26 mouse cellular contexts compared by ENCODE assay signal in the genomic region with DNA sequence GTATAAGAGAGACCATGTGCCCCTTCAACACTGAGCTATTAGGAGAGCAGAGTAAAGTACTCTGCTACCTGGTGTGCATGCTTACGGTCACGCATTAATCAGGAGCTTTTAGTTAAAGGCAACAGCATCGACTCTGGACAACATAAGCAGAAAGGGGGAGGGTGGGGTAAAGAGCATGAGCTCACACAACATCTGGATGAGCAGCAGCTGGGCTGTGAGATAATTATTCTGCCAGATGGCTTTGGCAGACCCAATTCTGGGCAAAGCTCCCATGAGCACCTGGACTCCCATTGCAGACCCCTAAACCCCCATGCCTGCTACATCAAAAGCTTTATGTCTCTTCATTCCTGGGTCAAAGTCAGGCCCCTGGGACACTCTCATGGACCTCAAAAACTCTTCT.
DNase-seq lines count a peak whose midpoint lies in the region; ATAC-seq and TF ChIP-seq lines count a peak whose summit lies in the region.
"Had no signal": no experiment of that assay in that cellular context is flagged by ENCODE, and none has a peak within 500 bp of the region (broad histone marks: within the 10 kb centered on the region; RNA-seq: fewer than 3 reads in every experiment).

No protein-coding gene starts in this region.

- peak; percentile 44 for DNase-seq in limb, embryonic 11.5 days (ENCODE audit: low spot score)
- DNase-seq in limb, embryonic 10.5 days (ENCODE audit: low spot score): no peak
- peak; percentile 36 for DNase-seq in forelimb bud, embryonic 11.5 days (ENCODE audit: low read depth, low spot score)
- peak; percentile 21 for DNase-seq in limb, embryonic 14.5 days (ENCODE audit: low spot score)
- no peak for DNase-seq in thymus, postnatal 14 days
- DNase-seq: adrenal gland, adult 8-10 months; cerebellum, adult 18-20 months; cerebellum, postnatal 14 days; gastrocnemius, adult 2 months; heart, postnatal 4 days; kidney, adult 9 months; kidney, postnatal 14 days; right cerebral cortex, postnatal 25 days; spleen, adult 18-20 months; thymus, postnatal 4 days had no signal

- H3K4me1 ChIP-seq in limb, embryonic 11.5 days (ENCODE audit: control insufficient read depth, insufficient read depth, low read length): peaks cover 5% of the 10 kb centered on the region; the same call in 1 of the 2 replicates
- peaks cover 39% of the 10 kb centered on the region for H3K4me1 ChIP-seq in limb, embryonic 10.5 days
- peaks cover 7% of the 10 kb centered on the region; the same call in 1 of the 2 replicates for H3K4me1 ChIP-seq in limb, embryonic 14.5 days (ENCODE audit: control insufficient read depth, insufficient read depth, low read length)
- peaks cover 11% of the 10 kb centered on the region; the same call in 1 of the 2 replicates for H3K4me1 ChIP-seq in liver, embryonic 16.5 days (ENCODE audit: control insufficient read depth, low read depth, low read length)
- H3K4me1 ChIP-seq: intestine, embryonic 15.5 days had no signal

- no peaks in the 10 kb centered on the region for H3K9me3 ChIP-seq in limb, embryonic 11.5 days (ENCODE audit: control insufficient read depth, low read length)
- no peaks in the 10 kb centered on the region for H3K9me3 ChIP-seq in limb, embryonic 10.5 days (replicated peaks)
- no peaks in the 10 kb centered on the region for H3K9me3 ChIP-seq in limb, embryonic 14.5 days (ENCODE audit: control insufficient read depth, low read length)
- no peaks in the 10 kb centered on the region for H3K9me3 ChIP-seq in liver, embryonic 16.5 days (replicated peaks; ENCODE audit: control insufficient read depth, low read length)
- H3K9me3 ChIP-seq: forebrain, embryonic 10.5 days; heart, embryonic 15.5 days; hindbrain, embryonic 15.5 days; intestine, embryonic 15.5 days; neural tube, embryonic 15.5 days had no signal

- TF ChIP-seq POLR2A in limb, embryonic 14.5 days (IDR thresholded peaks at IDR 0.05; ENCODE audit: borderline replicate concordance, extremely low read depth, insufficient read depth, insufficient read length): no peak

- H3K27ac ChIP-seq in limb, embryonic 11.5 days (replicated peaks; ENCODE audit: low read depth, low read length): no peak overlapping the region
- no peak overlapping the region for H3K27ac ChIP-seq in limb, embryonic 10.5 days
- H3K27ac ChIP-seq in limb, embryonic 14.5 days (replicated peaks; ENCODE audit: low read depth, low read length): no peak overlapping the region
- H3K27ac ChIP-seq in liver, embryonic 16.5 days (ENCODE audit: low read length): no peak overlapping the region
- H3K27ac ChIP-seq: forebrain, embryonic 10.5 days; gastrocnemius, adult 2 months; heart, embryonic 15.5 days; hindbrain, embryonic 15.5 days; intestine, embryonic 15.5 days; macrophage; neural tube, embryonic 15.5 days had no signal

- no peak overlapping the region for H3K4me2 ChIP-seq in limb, embryonic 11.5 days (ENCODE audit: low read depth, severe bottlenecking)
- H3K4me2 ChIP-seq in limb, embryonic 14.5 days (replicated peaks; ENCODE audit: low read depth, low read length, severe bottlenecking): no peak overlapping the region
- H3K4me2 ChIP-seq in liver, embryonic 16.5 days (ENCODE audit: low read depth, low read length): 0 out of 2 replicates have a peak overlapping the region, but pooled peaks have one; percentile 9
- H3K4me2 ChIP-seq: heart, embryonic 15.5 days; hindbrain, embryonic 15.5 days; intestine, embryonic 15.5 days; midbrain, embryonic 11.5 days; neural tube, embryonic 15.5 days had no signal

- ATAC-seq in limb, embryonic 11.5 days (ENCODE audit: insufficient number of reproducible peaks, low FRiP score, low TSS enrichment, low read depth): no peak
- no peak for ATAC-seq in limb, embryonic 14.5 days (ENCODE audit: low FRiP score, low read depth)
- ATAC-seq in liver, embryonic 16.5 days (ENCODE audit: low read depth): peak; percentile 77
- no peak for ATAC-seq in monocyte, adult 5-6 weeks (replicated peaks; ENCODE audit: insufficient number of reproducible peaks, low FRiP score, low TSS enrichment, poor library complexity, severe bottlenecking)
- ATAC-seq: activated CD4-positive, CD25-positive, alpha-beta regulatory T cell, adult 4 months; intestine, embryonic 15.5 days; lung, postnatal 0 days had no signal

- no peak overlapping the region for H3K4me3 ChIP-seq in limb, embryonic 11.5 days (ENCODE audit: low read depth, low read length)
- no peak overlapping the region for H3K4me3 ChIP-seq in limb, embryonic 10.5 days
- H3K4me3 ChIP-seq in limb, embryonic 14.5 days (replicated peaks; ENCODE audit: low read length): no peak overlapping the region
- no peak overlapping the region for H3K4me3 ChIP-seq in liver, embryonic 16.5 days (ENCODE audit: low read depth, low read length)
- H3K4me3 ChIP-seq: forebrain, embryonic 10.5 days; gastrocnemius, adult 2 months; heart, embryonic 15.5 days; hindbrain, embryonic 15.5 days; intestine, embryonic 15.5 days; neural tube, embryonic 15.5 days had no signal

- no peaks in the 10 kb centered on the region for H3K36me3 ChIP-seq in limb, embryonic 11.5 days (ENCODE audit: control insufficient read depth, insufficient read depth, low read length)
- no peaks in the 10 kb centered on the region for H3K36me3 ChIP-seq in limb, embryonic 10.5 days
- no peaks in the 10 kb centered on the region for H3K36me3 ChIP-seq in limb, embryonic 14.5 days (ENCODE audit: control insufficient read depth, insufficient read depth, low read length)
- no peaks in the 10 kb centered on the region for H3K36me3 ChIP-seq in liver, embryonic 16.5 days (ENCODE audit: control insufficient read depth, insufficient read depth)
- H3K36me3 ChIP-seq: forebrain, embryonic 10.5 days; heart, embryonic 15.5 days; hindbrain, embryonic 15.5 days; intestine, embryonic 15.5 days; neural tube, embryonic 15.5 days had no signal

- H3K9ac ChIP-seq in limb, embryonic 11.5 days (ENCODE audit: low read length): no peak overlapping the region
- H3K9ac ChIP-seq in limb, embryonic 14.5 days (ENCODE audit: low read depth, low read length, severe bottlenecking): no peak overlapping the region
- no peak overlapping the region for H3K9ac ChIP-seq in liver, embryonic 16.5 days (ENCODE audit: low read depth, low read length)
- H3K9ac ChIP-seq: heart, embryonic 15.5 days; hindbrain, embryonic 15.5 days; intestine, embryonic 15.5 days; neural tube, embryonic 15.5 days had no signal

- no peaks in the 10 kb centered on the region for H3K27me3 ChIP-seq in limb, embryonic 11.5 days (ENCODE audit: control insufficient read depth, insufficient read depth, low read length)
- no peaks in the 10 kb centered on the region for H3K27me3 ChIP-seq in limb, embryonic 10.5 days (ENCODE audit: low read depth, poor library complexity, severe bottlenecking)
- no peaks in the 10 kb centered on the region for H3K27me3 ChIP-seq in limb, embryonic 14.5 days (ENCODE audit: control insufficient read depth, insufficient read depth, low read length)
- no peaks in the 10 kb centered on the region for H3K27me3 ChIP-seq in liver, embryonic 16.5 days (ENCODE audit: control insufficient read depth, insufficient read depth, low read depth, low read length)
- H3K27me3 ChIP-seq: heart, embryonic 15.5 days; hindbrain, embryonic 15.5 days; intestine, embryonic 15.5 days; neural tube, embryonic 15.5 days had no signal

- WGBS in limb, embryonic 11.5 days: 55% methylated on average over 3 of the region's 3 CpGs
- 81% methylated on average over 3 of the region's 3 CpGs for WGBS in limb, embryonic 10.5 days
- WGBS in limb, embryonic 14.5 days: 46% methylated on average over 3 of the region's 3 CpGs
- WGBS in liver, embryonic 16.5 days (ENCODE audit: insufficient replicate concordance): 47% methylated on average over 3 of the region's 3 CpGs

Comparison
In these comparisons a context has a peak if more than half of its experiments do, and no peak if none do; other contexts are left out.
1. DNase-seq: peak in limb, embryonic 11.5 days (single experiment), forelimb bud, embryonic 11.5 days (single experiment) and limb, embryonic 14.5 days (single experiment); none in limb, embryonic 10.5 days (single experiment) and thymus, postnatal 14 days (single experiment).